ENCODE assay signal across 19 mouse cellular contexts in the genomic region with DNA sequence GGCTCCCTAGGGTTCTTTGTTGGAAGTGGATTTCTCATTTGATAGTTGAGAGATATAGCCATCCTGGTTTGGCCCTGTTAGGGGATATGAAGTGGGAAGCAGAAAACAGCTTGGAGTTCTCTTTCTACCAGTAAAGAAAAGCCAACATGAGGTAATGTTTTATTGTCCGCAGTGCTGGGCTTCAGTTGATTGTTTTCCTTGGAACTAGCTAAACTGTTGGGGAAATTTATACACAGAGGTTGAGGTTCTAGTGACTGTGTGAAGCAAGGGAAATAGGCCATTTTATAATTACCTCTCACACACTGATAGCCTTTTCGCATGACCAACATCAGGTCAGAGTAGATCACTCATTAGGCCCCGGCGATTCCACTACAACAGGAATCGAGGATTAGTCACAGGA. TPM values are rescaled to one million over a fixed set of nuclear protein-coding genes. Genes with fewer than 3 reads are reported as not detected.
DNase-seq lines count a peak whose midpoint lies in the region; ATAC-seq and TF ChIP-seq lines count a peak whose summit lies in the region.
"Had no signal": no experiment of that assay in that cellular context is flagged by ENCODE, and none has a peak within 500 bp of the region (broad histone marks: within the 10 kb centered on the region; RNA-seq: fewer than 3 reads in every experiment).

No protein-coding gene starts in this region.

- peak; percentile 34 for DNase-seq in heart, postnatal 0 days (ENCODE audit: low spot score)
- no peak for DNase-seq in heart, postnatal 4 days
- DNase-seq in kidney, postnatal 4 days, result no peak
- DNase-seq in midbrain, embryonic 14.5 days, result no peak
- DNase-seq: adrenal gland, adult 8-10 months; adrenal gland, postnatal 36 days; cerebellum, adult 2 months; cerebellum, postnatal 10 days; embryo, embryonic 11 days; gastrocnemius, postnatal 25 days; heart, postnatal 36 days had no signal

- no peaks in the 10 kb centered on the region for H3K4me1 ChIP-seq in heart, postnatal 0 days (ENCODE audit: control insufficient read depth, insufficient read depth)
- H3K4me1 ChIP-seq in kidney, embryonic 16.5 days (ENCODE audit: insufficient read depth, low read length), result peaks cover 20% of the 10 kb centered on the region
- no peaks in the 10 kb centered on the region; the same call in 1 of the 2 replicates for H3K4me1 ChIP-seq in midbrain, embryonic 15.5 days
- no peaks in the 10 kb centered on the region for H3K4me1 ChIP-seq in midbrain, embryonic 14.5 days (ENCODE audit: control insufficient read depth, insufficient read depth, low read length)
- H3K4me1 ChIP-seq in liver, embryonic 12.5 days, result no peaks in the 10 kb centered on the region
- H3K4me1 ChIP-seq: hindbrain, embryonic 12.5 days had no signal

- no peak overlapping the region for H3K4me3 ChIP-seq in heart, postnatal 0 days (ENCODE audit: low read depth, low read length)
- H3K4me3 ChIP-seq in kidney, embryonic 16.5 days (ENCODE audit: low read length), result no peak overlapping the region
- no peak overlapping the region for H3K4me3 ChIP-seq in midbrain, embryonic 15.5 days
- H3K4me3 ChIP-seq in midbrain, embryonic 14.5 days (replicated peaks; ENCODE audit: low read depth, low read length), result no peak overlapping the region
- no peak overlapping the region for H3K4me3 ChIP-seq in liver, embryonic 12.5 days
- H3K4me3 ChIP-seq: embryonic facial prominence, embryonic 15.5 days; forebrain, embryonic 15.5 days; heart, embryonic 12.5 days; hindbrain, embryonic 12.5 days had no signal

- no peak for TF ChIP-seq CTCF in heart, postnatal 0 days (IDR thresholded peaks at IDR 0.05; ENCODE audit: low read depth)

- H3K36me3 ChIP-seq in heart, postnatal 0 days (replicated peaks; ENCODE audit: control insufficient read depth, insufficient read depth, low read length), result peaks cover 25% of the 10 kb centered on the region
- H3K36me3 ChIP-seq in kidney, embryonic 16.5 days (ENCODE audit: insufficient read depth, low read length), result peaks cover 21% of the 10 kb centered on the region
- peaks cover 19% of the 10 kb centered on the region; the same call in 1 of the 2 replicates for H3K36me3 ChIP-seq in midbrain, embryonic 15.5 days (replicated peaks)
- H3K36me3 ChIP-seq in midbrain, embryonic 14.5 days (ENCODE audit: control insufficient read depth, insufficient read depth, low read length), result peaks cover 35% of the 10 kb centered on the region
- H3K36me3 ChIP-seq in liver, embryonic 12.5 days, result peaks cover 43% of the 10 kb centered on the region

- no peaks in the 10 kb centered on the region for H3K9me3 ChIP-seq in heart, postnatal 0 days (replicated peaks; ENCODE audit: control insufficient read depth, low read length)
- no peaks in the 10 kb centered on the region for H3K9me3 ChIP-seq in kidney, embryonic 16.5 days (ENCODE audit: low read length)
- no peaks in the 10 kb centered on the region for H3K9me3 ChIP-seq in midbrain, embryonic 15.5 days
- H3K9me3 ChIP-seq in midbrain, embryonic 14.5 days (ENCODE audit: control insufficient read depth, low read length), result no peaks in the 10 kb centered on the region
- H3K9me3 ChIP-seq in liver, embryonic 12.5 days (replicated peaks), result no peaks in the 10 kb centered on the region
- H3K9me3 ChIP-seq: embryonic facial prominence, embryonic 15.5 days; forebrain, embryonic 15.5 days; heart, embryonic 12.5 days; hindbrain, embryonic 12.5 days had no signal

- peak; percentile 17; the same call in 1 of the 2 replicates for ATAC-seq in heart, postnatal 0 days (ENCODE audit: insufficient read depth, low read depth)
- 0 out of 2 replicates have a peak, but pooled peaks have one; percentile 39 for ATAC-seq in kidney, embryonic 16.5 days (ENCODE audit: low FRiP score, low TSS enrichment)
- no peak for ATAC-seq in midbrain, embryonic 15.5 days (replicated peaks)
- ATAC-seq in midbrain, embryonic 14.5 days (ENCODE audit: low FRiP score, low TSS enrichment), result no peak
- ATAC-seq in liver, embryonic 12.5 days, result no peak
- ATAC-seq: forebrain, embryonic 15.5 days; hindbrain, embryonic 16.5 days had no signal

- H3K27ac ChIP-seq in heart, postnatal 0 days (ENCODE audit: low read depth), result no peak overlapping the region
- peak overlapping the region; percentile 26 for H3K27ac ChIP-seq in kidney, embryonic 16.5 days (ENCODE audit: low read length)
- H3K27ac ChIP-seq in midbrain, embryonic 15.5 days, result peak overlapping the region; percentile 12; the same call in 1 of the 2 replicates
- H3K27ac ChIP-seq in midbrain, embryonic 14.5 days (replicated peaks; ENCODE audit: low read depth, low read length), result no peak overlapping the region
- no peak overlapping the region for H3K27ac ChIP-seq in liver, embryonic 12.5 days
- H3K27ac ChIP-seq: embryonic facial prominence, embryonic 15.5 days; forebrain, embryonic 15.5 days; hindbrain, embryonic 12.5 days had no signal

- no peak overlapping the region for H3K9ac ChIP-seq in heart, postnatal 0 days (replicated peaks; ENCODE audit: low read depth, low read length)
- H3K9ac ChIP-seq in kidney, embryonic 16.5 days (replicated peaks; ENCODE audit: low read length), result no peak overlapping the region
- no peak overlapping the region for H3K9ac ChIP-seq in midbrain, embryonic 15.5 days
- H3K9ac ChIP-seq in midbrain, embryonic 14.5 days (replicated peaks; ENCODE audit: low read length), result no peak overlapping the region
- H3K9ac ChIP-seq in liver, embryonic 12.5 days, result no peak overlapping the region
- H3K9ac ChIP-seq: embryonic facial prominence, embryonic 15.5 days; forebrain, embryonic 15.5 days; heart, embryonic 12.5 days; hindbrain, embryonic 12.5 days had no signal

- no peak overlapping the region for H3K4me2 ChIP-seq in heart, postnatal 0 days (ENCODE audit: low read depth, low read length)
- H3K4me2 ChIP-seq in kidney, embryonic 16.5 days (replicated peaks; ENCODE audit: low read depth, low read length), result no peak overlapping the region
- no peak overlapping the region for H3K4me2 ChIP-seq in midbrain, embryonic 15.5 days
- H3K4me2 ChIP-seq in midbrain, embryonic 14.5 days (ENCODE audit: low read length), result no peak overlapping the region
- no peak overlapping the region for H3K4me2 ChIP-seq in liver, embryonic 12.5 days
- H3K4me2 ChIP-seq: embryonic facial prominence, embryonic 15.5 days; forebrain, embryonic 15.5 days; heart, embryonic 12.5 days; hindbrain, embryonic 12.5 days had no signal

- no peak for TF ChIP-seq EP300 in heart, postnatal 0 days (IDR thresholded peaks at IDR 0.05; ENCODE audit: low read depth)

- 64% methylated on average over 5 of the region's 5 CpGs for WGBS in heart, postnatal 0 days
- 45% methylated on average over 5 of the region's 5 CpGs for WGBS in kidney, embryonic 16.5 days
- 54% methylated on average over 5 of the region's 5 CpGs for WGBS in midbrain, embryonic 15.5 days
- WGBS in midbrain, embryonic 14.5 days, result 56% methylated on average over 5 of the region's 5 CpGs
- WGBS in liver, embryonic 12.5 days (ENCODE audit: insufficient replicate concordance), result 74% methylated on average over 5 of the region's 5 CpGs

- H3K27me3 ChIP-seq in heart, postnatal 0 days (ENCODE audit: control insufficient read depth, insufficient read depth, low read length), result no peaks in the 10 kb centered on the region
- H3K27me3 ChIP-seq in kidney, embryonic 16.5 days (ENCODE audit: insufficient read depth, low read length), result no peaks in the 10 kb centered on the region
- no peaks in the 10 kb centered on the region for H3K27me3 ChIP-seq in midbrain, embryonic 15.5 days (replicated peaks)
- no peaks in the 10 kb centered on the region for H3K27me3 ChIP-seq in midbrain, embryonic 14.5 days (ENCODE audit: control insufficient read depth, insufficient read depth, low read length)
- H3K27me3 ChIP-seq in liver, embryonic 12.5 days (replicated peaks), result no peaks in the 10 kb centered on the region
- H3K27me3 ChIP-seq: embryonic facial prominence, embryonic 15.5 days; forebrain, embryonic 15.5 days; heart, embryonic 12.5 days; hindbrain, embryonic 12.5 days had no signal

RNA-seq across cellular contexts. Expression of a gene that starts 37.2 kb away (rescaled TPM):
- total RNA-seq in heart, postnatal 0 days (2014; rRNA removed; ENCODE audit: low replicate concordance), result 52.8 and 60.0 TPM in 2 replicates
- polyA plus RNA-seq in heart, postnatal 0 days (2015; fragmentation: Nextera tagmentation; extraction: Ambion mirVana), result 36.5 and 44.7 TPM in 2 replicates
- 10 to 100 TPM; 55.6 to 59.6 TPM for total RNA-seq in heart, postnatal 4 days (2021)
- 138 and 144 TPM in 2 replicates for polyA plus RNA-seq in kidney, embryonic 16.5 days (2015; fragmentation: Nextera tagmentation; extraction: Ambion mirVana)
- 109 and 116 TPM in 2 replicates for polyA plus RNA-seq in midbrain, embryonic 15.5 days (2015; fragmentation: Nextera tagmentation; extraction: Ambion mirVana)
- 82.0 and 136 TPM in 2 replicates for polyA plus RNA-seq in midbrain, embryonic 14.5 days (2014; fragmentation: Nextera tagmentation; extraction: Ambion mirVana)
- 51.8 and 52.5 TPM in 2 replicates for polyA plus RNA-seq in liver, embryonic 12.5 days (2016; fragmentation: Nextera tagmentation; extraction: Ambion mirVana)

Comparison
In these comparisons a context has a peak if more than half of its experiments do, and no peak if none do; other contexts are left out.
1. H3K27ac ChIP-seq: peak in kidney, embryonic 16.5 days (single experiment) and midbrain, embryonic 15.5 days (single experiment); none in heart, postnatal 0 days (single experiment), midbrain, embryonic 14.5 days (single experiment) and liver, embryonic 12.5 days (single experiment).
2. ATAC-seq: peak in heart, postnatal 0 days (single experiment) and kidney, embryonic 16.5 days (single experiment); none in midbrain, embryonic 15.5 days (single experiment), midbrain, embryonic 14.5 days (single experiment) and liver, embryonic 12.5 days (single experiment).